Mouse (Mus musculus) G1E (cell line): ENCODE measurements around the gene Ak2.

Experiments used
- CTCF ChIP-seq: IDR thresholded peaks from 2 replicates; pipeline ENCODE4 v1.5.1; 2012; ENCODE audit warnings: low read depth, low read length, inconsistent platforms, mixed read lengths
- GATA1 ChIP-seq: IDR thresholded peaks from 2 replicates; pipeline ENCODE4 v1.6.1; 2012; ENCODE audit warnings: borderline replicate concordance, low read length, inconsistent platforms, mixed read lengths

GRCm38 (mm10) chr4:128984600-128984999 lies 7.2 kb upstream of the Ak2 start:
- no peak for TF ChIP-seq CTCF
- no peak for TF ChIP-seq GATA1
